8 mouse cellular contexts compared by ENCODE assay signal in genomic region chr5:31527707-31528106, GRCm38 (mm10). TPM values are rescaled to one million over a fixed set of nuclear protein-coding genes. Genes with fewer than 3 reads are reported as not detected.
DNase-seq lines count a peak whose midpoint lies in the region; ATAC-seq and TF ChIP-seq lines count a peak whose summit lies in the region.
"Not testable (repeated sequence)": the region's sequence is repeated elsewhere in the genome, so short reads cannot be mapped to it uniquely, and the experiment has no call there.

Gene Supt7l, minus strand, starts transcription at chr5:31527807.

- H3K9ac ChIP-seq in forebrain, embryonic 16.5 days (replicated peaks; ENCODE audit: low read depth, low read length) = peak within 1 kb of the TSS; percentile 77
- peak within 1 kb of the TSS; percentile 78 for H3K9ac ChIP-seq in heart, postnatal 0 days (replicated peaks; ENCODE audit: low read depth, low read length)
- peak within 1 kb of the TSS; percentile 75 for H3K9ac ChIP-seq in intestine, postnatal 0 days (ENCODE audit: low read depth, low read length)

- not testable (repeated sequence) for H3K9me3 ChIP-seq in forebrain, embryonic 16.5 days (ENCODE audit: control insufficient read depth, low read length); heart, postnatal 0 days (replicated peaks; ENCODE audit: control insufficient read depth, low read length); intestine, postnatal 0 days (ENCODE audit: control insufficient read depth)

- H3K36me3 ChIP-seq in C2C12 (ENCODE audit: control insufficient read depth, insufficient read depth) = peaks cover 27% of the 10 kb centered on the region
- H3K36me3 ChIP-seq in forebrain, embryonic 16.5 days (ENCODE audit: control insufficient read depth, insufficient read depth) = peaks cover 18% of the 10 kb centered on the region
- peaks cover 30% of the 10 kb centered on the region for H3K36me3 ChIP-seq in heart, postnatal 0 days (replicated peaks; ENCODE audit: control insufficient read depth, insufficient read depth, low read length)
- peaks cover 33% of the 10 kb centered on the region for H3K36me3 ChIP-seq in intestine, postnatal 0 days (ENCODE audit: control insufficient read depth, insufficient read depth)
- H3K36me3 ChIP-seq in macrophage (ENCODE audit: inconsistent target) = peaks cover 31% of the 10 kb centered on the region

- H3K4me2 ChIP-seq in forebrain, embryonic 16.5 days (ENCODE audit: low read length) = peak within 1 kb of the TSS; percentile 66
- peak within 1 kb of the TSS; percentile 100 for H3K4me2 ChIP-seq in heart, postnatal 0 days (ENCODE audit: low read depth, low read length)
- H3K4me2 ChIP-seq in intestine, postnatal 0 days (replicated peaks; ENCODE audit: low read depth) = peak within 1 kb of the TSS; percentile 90

- H3K79me3 ChIP-seq in C2C12 (ENCODE audit: low read depth) = peaks cover 18% of the 10 kb centered on the region

- not testable (repeated sequence) for H3K27me3 ChIP-seq in C2C12 (ENCODE audit: control insufficient read depth, insufficient read depth, insufficient read length); forebrain, embryonic 16.5 days (replicated peaks; ENCODE audit: control insufficient read depth, insufficient read depth, low read length); heart, postnatal 0 days (ENCODE audit: control insufficient read depth, insufficient read depth, low read length); intestine, postnatal 0 days (replicated peaks; ENCODE audit: control insufficient read depth, insufficient read depth, low read length)

- H3K4me1 ChIP-seq in forebrain, embryonic 16.5 days (replicated peaks; ENCODE audit: control insufficient read depth, insufficient read depth, low read length) = peaks cover 27% of the 10 kb centered on the region
- H3K4me1 ChIP-seq in heart, postnatal 0 days (ENCODE audit: control insufficient read depth, insufficient read depth) = peaks cover 21% of the 10 kb centered on the region
- H3K4me1 ChIP-seq in intestine, postnatal 0 days (replicated peaks; ENCODE audit: control insufficient read depth, insufficient read depth, low read length) = not testable (repeated sequence)

- intact Hi-C loops in left cerebral cortex, postnatal 4 days (cut with DNase I) = not testable (repeated sequence)

- WGBS in forebrain, embryonic 16.5 days = 79% methylated on average over 11 of the region's 11 CpGs
- 77% methylated on average over 11 of the region's 11 CpGs for WGBS in heart, postnatal 0 days
- WGBS in intestine, postnatal 0 days = 77% methylated on average over 11 of the region's 11 CpGs
- WGBS in macrophage (ENCODE audit: missing documents) = 88% methylated on average over 9 of the region's 11 CpGs

- not testable (repeated sequence) for DNase-seq in brain, embryonic 14.5 days (ENCODE audit: low read depth); heart, postnatal 0 days (ENCODE audit: low spot score); left cerebral cortex, postnatal 4 days

- not testable (repeated sequence) for TF ChIP-seq POLR2A in brain, embryonic 14.5 days (IDR thresholded peaks at IDR 0.05; ENCODE audit: borderline replicate concordance, extremely low read depth, insufficient read depth, insufficient read length, poor library complexity, severe bottlenecking)

- not testable (repeated sequence) for TF ChIP-seq CTCF in C2C12 (IDR thresholded peaks at IDR 0.05; ENCODE audit: control insufficient read depth, insufficient read depth, insufficient read length); brain, embryonic 14.5 days (IDR thresholded peaks at IDR 0.05; ENCODE audit: borderline replicate concordance, extremely low read depth, insufficient read depth, insufficient read length); heart, postnatal 0 days (IDR thresholded peaks at IDR 0.05; ENCODE audit: low read depth); intestine, postnatal 0 days (IDR thresholded peaks at IDR 0.05; ENCODE audit: low read depth)

- TF ChIP-seq EP300 in heart, postnatal 0 days (IDR thresholded peaks at IDR 0.05; ENCODE audit: low read depth) = not testable (repeated sequence)

- H3K4me3 ChIP-seq in C2C12 (ENCODE audit: insufficient read depth, poor library complexity, severe bottlenecking) (peak within 1 kb of the TSS; percentile 93), macrophage (ENCODE audit: inconsistent target) (peak within 1 kb of the TSS; percentile 88)
- H3K4me3 ChIP-seq in forebrain, embryonic 16.5 days (replicated peaks; ENCODE audit: low read length) = peak within 1 kb of the TSS; percentile 65
- peak within 1 kb of the TSS; percentile 92 for H3K4me3 ChIP-seq in heart, postnatal 0 days (ENCODE audit: low read depth, low read length)
- H3K4me3 ChIP-seq in intestine, postnatal 0 days (ENCODE audit: low read depth, low read length) = peak within 1 kb of the TSS; percentile 96

- H3K27ac ChIP-seq in forebrain, embryonic 16.5 days (ENCODE audit: low read length) = peak within 1 kb of the TSS; percentile 87
- H3K27ac ChIP-seq in heart, postnatal 0 days (ENCODE audit: low read depth) = peak within 1 kb of the TSS; percentile 77
- peak within 1 kb of the TSS; percentile 70 for H3K27ac ChIP-seq in intestine, postnatal 0 days (ENCODE audit: low read depth, low read length)
- H3K27ac ChIP-seq in macrophage = peak within 1 kb of the TSS; percentile 77

- peak within 1 kb of the TSS; percentile 91 for H3ac ChIP-seq in C2C12 (ENCODE audit: control insufficient read depth, insufficient read length, low read depth)

- peaks cover 43% of the 10 kb centered on the region for H3K79me2 ChIP-seq in C2C12 (ENCODE audit: control insufficient read depth, insufficient read depth)
- peaks cover 51% of the 10 kb centered on the region for H3K79me2 ChIP-seq in macrophage (ENCODE audit: inconsistent target)

- ATAC-seq in forebrain, embryonic 16.5 days; heart, postnatal 0 days (ENCODE audit: insufficient read depth, low read depth); intestine, postnatal 0 days; neutrophil, adult 5-6 weeks (ENCODE audit: extremely low read depth, insufficient number of reproducible peaks, low FRiP score, poor library complexity, severe bottlenecking): not testable (repeated sequence)

RNA-seq across cellular contexts. Expression of gene Supt7l, which starts in this region (rescaled TPM):
- polyA plus RNA-seq in C2C12 (2012; fragmentation: generic; extraction: Trizol) (9.5 TPM), macrophage (2018) (11.8 to 14.0 TPM (median 13.9 TPM) in 3 replicates)
- 17.2 and 22.2 TPM in 2 replicates for polyA plus RNA-seq in brain, embryonic 14.5 days (2012; rRNA removed)
- polyA plus RNA-seq in forebrain, embryonic 16.5 days (2015; fragmentation: Nextera tagmentation; extraction: Ambion mirVana) = 28.5 and 29.4 TPM in 2 replicates
- total RNA-seq in heart, postnatal 0 days (2014; rRNA removed; ENCODE audit: low replicate concordance) = 21.9 and 23.7 TPM in 2 replicates
- 12.1 and 13.5 TPM in 2 replicates for polyA plus RNA-seq in heart, postnatal 0 days (2015; fragmentation: Nextera tagmentation; extraction: Ambion mirVana)
- 7.3 and 8.1 TPM in 2 replicates for polyA plus RNA-seq in intestine, postnatal 0 days (2015; fragmentation: Nextera tagmentation; extraction: Ambion mirVana)
- 10 to 100 TPM; 17.6 to 17.9 TPM for total RNA-seq in left cerebral cortex, postnatal 4 days (2021)
- 10 to 100 TPM in 22 of 26 experiments, 1 to 10 TPM in 4; 5.2 to 38.6 (median 22.7) TPM for total RNA-seq in macrophage (2018; cell fraction: chromatin; rRNA removed)
- total RNA-seq in macrophage (2018; cell fraction: cytosol; rRNA removed) = 10 to 100 TPM in 23 of 26 experiments, 1 to 10 TPM in 3; 8.9 to 17.8 (median 15.0) TPM
- total RNA-seq in macrophage (2018; cell fraction: nucleus; rRNA removed) = 10 to 100 TPM in 22 of 26 experiments, 1 to 10 TPM in 4; 6.1 to 45.5 (median 19.1) TPM
- total RNA-seq in neutrophil, adult 5-6 weeks (2017) = 15.3 and 16.2 TPM in 2 replicates
